Mouse (Mus musculus) C2C12 (cell line): ENCODE measurements around the gene Xylt1. TPM values are rescaled to one million over a fixed set of nuclear protein-coding genes. Genes with fewer than 3 reads are reported as not detected.

Source experiments
- H3K27me3 ChIP-seq: one replicate; pipeline ENCODE4 v1.6.1; 2011; ENCODE audit not compliant: control insufficient read depth, insufficient read depth, insufficient read length
- H3K36me3 ChIP-seq: one replicate; pipeline ENCODE4 v1.6.1; 2011; ENCODE audit not compliant: control insufficient read depth, insufficient read depth
- H3K4me3 ChIP-seq: one replicate; pipeline ENCODE4 v1.5.1; 2011; ENCODE audit warnings: mild to moderate bottlenecking, control low read depth; ENCODE audit not compliant: poor library complexity, insufficient read depth, severe bottlenecking
- H3K79me2 ChIP-seq: one replicate; pipeline ENCODE4 v1.6.1; 2011; ENCODE audit not compliant: control insufficient read depth, insufficient read depth
- H3K79me3 ChIP-seq: one replicate; pipeline ENCODE4 v1.6.1; 2011; ENCODE audit warnings: low read depth, control low read depth
- H3ac ChIP-seq: one replicate; pipeline ENCODE3; 2011; ENCODE audit warnings: low read depth; ENCODE audit not compliant: control insufficient read depth, insufficient read length
- CEBPB ChIP-seq: IDR thresholded peaks from one replicate; pipeline ENCODE4 v1.6.1; 2011; ENCODE audit warnings: low read depth, mild to moderate bottlenecking, control low read depth, moderate library complexity
- CTCF ChIP-seq: IDR thresholded peaks from one replicate; pipeline ENCODE4 v1.5.1; 2011; ENCODE audit not compliant: control insufficient read depth, insufficient read depth, insufficient read length
- FOSL1 ChIP-seq: IDR thresholded peaks from one replicate; pipeline ENCODE4 v1.8.0; 2011; ENCODE audit warnings: mild to moderate bottlenecking, low read length; ENCODE audit not compliant: poor library complexity, insufficient read depth, severe bottlenecking
- MAX ChIP-seq: IDR thresholded peaks from one replicate; pipeline ENCODE4 v1.6.1; 2011; ENCODE audit warnings: mild to moderate bottlenecking, control low read depth
- MYOD1 ChIP-seq: IDR thresholded peaks from one replicate; pipeline ENCODE4 v1.6.1; 2011; ENCODE audit warnings: low read depth; ENCODE audit not compliant: control insufficient read depth, insufficient read length
- MYOG ChIP-seq: IDR thresholded peaks from one replicate; pipeline ENCODE4 v1.6.1; 2011; ENCODE audit not compliant: control insufficient read depth, insufficient read length; ENCODE audit errors: extremely low read depth
- USF1 ChIP-seq: IDR thresholded peaks from one replicate; pipeline ENCODE4 v1.6.1; 2011; ENCODE audit warnings: low read depth, mild to moderate bottlenecking, control low read depth, moderate library complexity
- polyA plus RNA-seq: library from polyadenylated mRNA; unstranded; fragments of >200 nt; fragmentation: generic; extraction: Trizol; gene quantifications from one replicate; pipeline ENCODE4 v1.2.1, GENCODE M21; 2012; ENCODE audit warnings: missing spikeins

Xylt1 gene
- polyA plus RNA-seq, 1 experiment: not detected

- H3ac ChIP-seq: no peak overlapping the region
- no peak overlapping the region for H3K4me3 ChIP-seq
- no peaks in the 10 kb centered on the region for H3K36me3 ChIP-seq
- H3K27me3 ChIP-seq: no peaks in the 10 kb centered on the region
- H3K79me3 ChIP-seq: no peaks in the 10 kb centered on the region
- no peak for TF ChIP-seq USF1
- no peak for TF ChIP-seq CTCF
- no peak for TF ChIP-seq MYOG
- TF ChIP-seq CEBPB: no peak
- no peak for TF ChIP-seq FOSL1
- TF ChIP-seq MYOD1: no peak
- TF ChIP-seq MAX: no peak
- no peaks in the 10 kb centered on the region for H3K79me2 ChIP-seq
These were observed 214.4 kb downstream of the Xylt1 start for GRCm38 (mm10) chr7:117595029-117595695.

GRCm38 (mm10) chr7:117600443-117600842 is 219.7 kb downstream of the Xylt1 start:
- Histone ChIP-seq H3K36me3 (no peaks in the 10 kb centered on the region), H3K79me3 (no peaks in the 10 kb centered on the region), H3K4me3 (no peak overlapping the region), H3K79me2 (no peaks in the 10 kb centered on the region), H3K27me3 (no peaks in the 10 kb centered on the region), H3ac (no peak overlapping the region)
- TF ChIP-seq MAX (no peak), CTCF (no peak), FOSL1 (no peak), USF1 (no peak), MYOD1 (no peak)

GRCm38 (mm10) chr7:117610439-117610838 is 229.7 kb downstream of the Xylt1 start:
- no peak for TF ChIP-seq USF1
- no peak for TF ChIP-seq MYOD1
- TF ChIP-seq CEBPB: no peak
- no peak for TF ChIP-seq MAX
- no peak for TF ChIP-seq CTCF
- TF ChIP-seq FOSL1: no peak
- no peak for TF ChIP-seq MYOG

GRCm38 (mm10) chr7:117612788-117613473 is 232.2 kb downstream of the Xylt1 start:
- no peak overlapping the region for H3ac ChIP-seq
- H3K4me3 ChIP-seq: no peak overlapping the region
- no peak for TF ChIP-seq MYOD1
- no peak for TF ChIP-seq MAX
- no peak for TF ChIP-seq MYOG
- no peak for TF ChIP-seq CEBPB
- no peak for TF ChIP-seq CTCF
- TF ChIP-seq FOSL1: no peak
- TF ChIP-seq USF1: no peak
- H3K27me3 ChIP-seq: no peaks in the 10 kb centered on the region
- H3K79me2 ChIP-seq: no peaks in the 10 kb centered on the region
- H3K36me3 ChIP-seq: no peaks in the 10 kb centered on the region
- no peaks in the 10 kb centered on the region for H3K79me3 ChIP-seq

More at GRCm38 (mm10) chr7:117610439-117610838, 229.7 kb downstream of the Xylt1 start:
- Histone ChIP-seq H3K36me3 (no peaks in the 10 kb centered on the region), H3K27me3 (no peaks in the 10 kb centered on the region), H3K4me3 (no peak overlapping the region), H3K79me2 (no peaks in the 10 kb centered on the region), H3K79me3 (no peaks in the 10 kb centered on the region), H3ac (no peak overlapping the region)

- Histone ChIP-seq H3K4me3 (no peak overlapping the region), H3K36me3 (no peaks in the 10 kb centered on the region), H3K79me2 (no peaks in the 10 kb centered on the region), H3K79me3 (no peaks in the 10 kb centered on the region), H3K27me3 (no peaks in the 10 kb centered on the region), H3ac (no peak overlapping the region)
- TF ChIP-seq USF1: no peak
- no peak for TF ChIP-seq MAX
- no peak for TF ChIP-seq FOSL1
- no peak for TF ChIP-seq CEBPB
- TF ChIP-seq MYOG: no peak
These were observed 233.0 kb downstream of the Xylt1 start for GRCm38 (mm10) chr7:117613796-117614195.
